Mouse (Mus musculus): ENCODE data around the gene Tcap. TPM values are rescaled to one million over a fixed set of nuclear protein-coding genes. Genes with fewer than 3 reads are reported as not detected.

The Tcap gene
- polyA plus RNA-seq, 1 experiment from 2014 or later, result 0.40 TPM

DNA sequence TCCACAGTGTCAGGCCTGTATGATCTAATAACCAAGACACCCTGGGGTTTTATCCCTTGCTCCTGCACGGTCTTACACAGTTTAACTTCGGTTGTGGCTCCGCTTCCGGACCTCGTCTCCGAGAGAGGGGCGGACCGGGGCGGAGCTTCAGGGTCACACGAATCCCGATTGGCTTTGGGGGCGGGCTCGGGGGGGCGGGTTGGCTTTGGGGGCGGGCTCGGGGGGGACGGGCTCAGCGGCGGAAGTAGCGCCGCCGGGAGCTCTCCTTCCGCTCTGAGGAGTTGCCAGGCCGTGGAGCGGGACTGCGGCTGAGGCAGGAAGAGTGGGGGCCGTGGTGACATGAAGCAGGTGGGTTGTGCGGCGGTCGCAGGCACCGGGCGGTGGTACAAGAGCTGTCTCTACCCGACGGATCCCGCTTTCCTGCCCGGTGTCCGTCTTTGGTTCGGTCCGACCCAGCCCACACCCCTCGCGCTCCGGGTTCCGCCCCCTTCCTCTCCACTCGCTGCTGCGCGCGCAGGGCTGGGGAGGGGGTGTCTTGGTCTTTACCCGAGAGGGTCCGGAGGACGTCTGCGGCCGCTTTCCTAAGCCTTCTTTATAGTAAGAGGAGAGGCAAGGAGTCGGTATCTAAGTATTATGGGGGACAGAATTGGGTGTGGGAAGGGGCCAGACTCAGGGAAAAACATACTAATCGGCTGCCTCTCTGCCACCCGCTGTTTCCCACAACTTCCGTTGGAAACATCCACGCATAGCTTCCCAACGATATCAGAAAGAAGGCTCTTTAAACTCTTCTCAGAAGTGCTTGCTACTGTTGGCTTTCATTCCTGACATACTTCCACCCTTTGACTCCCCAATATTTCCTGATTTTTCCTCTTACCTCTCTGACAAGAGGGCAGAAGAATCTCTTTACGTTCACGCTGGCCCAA lies 25.2 kb upstream of the Tcap start, which contains the start of gene Stard3:
Stard3 (plus strand) TSS at position 208 of the 923 bp plus-strand sequence.
- H3K36me3 ChIP-seq, result peaks cover 5% of the 10 kb centered on the region; the same call in 1 of the 2 replicates
- DNase-seq (ENCODE audit: low spot score), result peak; percentile 94
- H3K4me3 ChIP-seq, result peak within 1 kb of the TSS; percentile 79
- H3K27ac ChIP-seq, result peak within 1 kb of the TSS; percentile 90
- peaks cover 55% of the 10 kb centered on the region for H3K4me1 ChIP-seq
- peaks cover 29% of the 10 kb centered on the region for H3K27me3 ChIP-seq (ENCODE audit: low read depth, poor library complexity, severe bottlenecking)
- no peaks in the 10 kb centered on the region for H3K9me3 ChIP-seq (replicated peaks)
- WGBS, result under 1% methylated on average over 60 of the region's 60 CpGs

DNA sequence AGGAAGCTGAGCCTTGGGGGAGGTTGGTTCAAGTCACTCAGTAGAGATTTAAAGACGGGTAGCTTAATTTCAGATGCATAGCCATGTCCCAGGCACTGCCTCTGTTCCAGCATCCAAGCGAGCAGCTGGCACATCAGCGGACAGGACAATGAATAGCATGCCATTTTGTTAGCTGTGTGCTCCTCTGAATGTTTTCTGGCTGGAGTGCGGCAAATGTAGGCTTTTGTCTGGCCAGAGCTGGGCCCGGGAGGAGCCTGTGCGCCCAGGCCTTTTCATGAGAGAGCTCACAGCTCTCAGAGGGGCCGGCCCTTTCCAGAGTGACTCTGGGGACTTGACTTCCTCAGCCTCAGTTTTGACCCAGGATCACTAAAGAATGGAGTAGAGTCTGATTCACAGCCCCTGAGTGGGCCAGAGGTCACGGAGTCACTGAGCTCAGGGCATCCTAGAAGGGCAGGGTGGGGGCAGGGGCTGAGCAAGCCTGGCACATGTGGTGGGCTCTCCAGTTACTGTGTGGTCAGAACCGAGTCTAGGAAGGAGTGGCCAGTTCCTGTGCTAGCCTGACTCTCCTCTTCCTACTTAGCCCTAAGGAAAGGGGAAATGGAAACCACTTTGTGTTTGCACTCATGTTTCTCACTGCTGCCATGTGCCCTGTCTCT lies 22.6 kb upstream of the Tcap start:
- peaks cover 40% of the 10 kb centered on the region for H3K4me1 ChIP-seq
- H3K27me3 ChIP-seq (ENCODE audit: low read depth, poor library complexity, severe bottlenecking), result peaks cover 8% of the 10 kb centered on the region; the same call in 1 of the 2 replicates
- no peak overlapping the region for H3K4me3 ChIP-seq
- 72% methylated on average over 9 of the region's 9 CpGs for WGBS
- peak overlapping the region; percentile 10; the same call in 1 of the 2 replicates for H3K27ac ChIP-seq
- peaks cover 8% of the 10 kb centered on the region; the same call in 1 of the 2 replicates for H3K36me3 ChIP-seq
- DNase-seq (ENCODE audit: low spot score), result no peak
- no peaks in the 10 kb centered on the region for H3K9me3 ChIP-seq (replicated peaks)

DNA sequence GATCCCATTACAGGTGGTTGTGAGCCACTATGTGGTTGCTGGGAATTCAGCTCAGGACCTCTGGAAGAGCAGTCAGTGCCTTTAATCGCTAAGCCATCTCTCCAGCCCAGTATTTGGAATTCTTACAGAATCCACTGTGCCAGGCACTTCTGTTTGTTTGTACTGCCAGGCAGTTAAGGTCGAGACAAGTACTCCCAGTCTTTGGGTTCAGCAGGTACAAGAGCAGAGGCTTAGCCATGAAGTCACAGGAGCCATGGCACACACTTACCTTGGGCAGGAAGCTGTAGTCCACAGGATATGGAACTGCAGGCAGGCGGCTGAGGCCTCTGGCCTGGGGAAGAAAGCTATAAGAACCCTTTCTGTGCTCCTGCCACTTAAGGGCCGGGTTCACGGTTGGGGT lies 19.8 kb upstream of the Tcap start:
- Histone ChIP-seq H3K27me3 (ENCODE audit: low read depth, poor library complexity, severe bottlenecking) (no peaks in the 10 kb centered on the region), H3K27ac (no peak overlapping the region), H3K4me1 (peaks cover 25% of the 10 kb centered on the region), H3K36me3 (peaks cover 14% of the 10 kb centered on the region), H3K9me3 (replicated peaks) (no peaks in the 10 kb centered on the region), H3K4me3 (no peak overlapping the region)
- DNase-seq (ENCODE audit: low spot score), result no peak
- WGBS, result 87% methylated on average over 5 of the region's 5 CpGs

DNA sequence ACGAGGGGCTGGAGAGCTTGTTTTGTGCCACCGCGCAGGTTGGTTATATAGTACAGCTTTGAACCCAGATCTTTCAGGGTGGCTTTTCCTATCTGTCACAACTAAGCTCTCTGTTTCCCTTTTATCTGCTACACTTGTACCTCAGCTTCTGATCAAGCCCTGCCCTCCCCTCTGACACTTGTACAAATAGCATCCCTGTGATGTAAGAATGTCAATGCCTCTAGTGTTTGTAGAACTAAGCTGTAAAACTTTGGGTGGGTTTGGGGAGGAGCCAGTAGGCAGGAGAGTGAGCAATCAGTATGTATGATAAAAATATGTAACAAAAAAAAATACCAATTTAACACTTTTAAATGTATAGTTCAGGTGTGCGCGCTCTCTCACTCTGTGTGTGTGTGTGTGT lies 19.2 kb upstream of the Tcap start:
- 96% methylated on average over 5 of the region's 5 CpGs for WGBS
- H3K27me3 ChIP-seq (ENCODE audit: low read depth, poor library complexity, severe bottlenecking), result no peaks in the 10 kb centered on the region
- no peaks in the 10 kb centered on the region for H3K9me3 ChIP-seq (replicated peaks)
- H3K4me1 ChIP-seq, result peaks cover 19% of the 10 kb centered on the region
- peaks cover 14% of the 10 kb centered on the region for H3K36me3 ChIP-seq
- H3K27ac ChIP-seq, result no peak overlapping the region
- DNase-seq (ENCODE audit: low spot score), result no peak
- H3K4me3 ChIP-seq, result no peak overlapping the region

DNA sequence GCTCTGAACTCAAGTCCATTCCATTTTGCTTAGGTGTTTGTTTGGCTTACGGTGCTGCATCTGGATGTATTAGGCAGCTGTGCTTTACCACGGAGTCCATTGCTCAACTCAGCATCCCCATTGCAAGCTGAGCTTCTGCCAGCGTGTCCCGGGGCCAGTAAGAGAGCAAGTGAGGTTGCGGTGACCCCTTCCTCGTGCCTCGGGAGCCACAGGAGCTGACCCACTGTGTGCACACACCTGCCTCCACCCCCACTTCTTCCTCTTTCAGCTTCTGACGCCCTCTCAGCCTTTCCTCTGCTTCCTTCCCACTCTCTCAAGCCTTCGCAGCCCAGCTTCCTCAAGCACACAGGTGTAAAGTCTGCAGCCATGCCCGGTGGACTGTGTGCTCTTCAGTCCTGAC lies 17.3 kb upstream of the Tcap start:
- Histone ChIP-seq H3K27me3 (ENCODE audit: low read depth, poor library complexity, severe bottlenecking) (no peaks in the 10 kb centered on the region), H3K4me3 (no peak overlapping the region), H3K27ac (no peak overlapping the region), H3K9me3 (replicated peaks) (no peaks in the 10 kb centered on the region), H3K36me3 (peaks cover 14% of the 10 kb centered on the region), H3K4me1 (peaks cover 11% of the 10 kb centered on the region)
- DNase-seq (ENCODE audit: low spot score), result no peak
- WGBS, result 69% methylated on average over 10 of the region's 10 CpGs

DNA sequence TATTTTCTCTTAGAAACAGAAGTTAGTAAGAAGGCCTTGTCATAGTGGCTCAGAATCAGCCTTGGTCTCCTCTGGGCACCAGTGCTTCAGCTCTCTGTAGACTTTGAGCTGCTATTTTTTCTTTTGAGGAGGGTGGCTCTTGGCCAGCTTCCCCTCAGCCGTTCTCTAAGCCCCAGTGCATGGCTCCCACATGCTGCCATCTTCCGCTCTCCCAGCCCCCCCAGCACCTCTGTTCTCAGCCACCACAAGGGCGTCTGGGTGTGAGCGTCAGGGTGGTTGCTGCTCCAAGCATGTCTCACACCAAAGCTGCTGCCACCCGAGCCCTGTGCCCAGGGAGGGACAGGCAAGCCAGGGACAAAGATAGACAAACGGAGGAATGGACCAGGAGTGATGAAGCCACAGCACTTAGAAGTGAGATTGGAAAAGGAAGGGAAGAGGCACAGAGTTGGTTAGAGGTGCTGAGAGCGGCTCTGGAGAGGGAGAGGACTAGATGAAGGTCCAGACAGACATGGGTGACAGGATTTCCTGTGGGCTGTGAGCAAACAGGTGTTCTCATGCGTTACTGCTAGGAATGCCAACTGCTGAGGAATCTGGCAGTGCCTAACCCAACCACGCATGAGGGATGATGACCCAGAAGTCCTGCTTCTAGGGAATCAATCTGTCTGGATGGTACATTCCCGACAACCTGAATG lies 16.3 kb upstream of the Tcap start:
- H3K4me1 ChIP-seq, result peaks cover 14% of the 10 kb centered on the region
- H3K9me3 ChIP-seq (replicated peaks), result no peaks in the 10 kb centered on the region

DNA sequence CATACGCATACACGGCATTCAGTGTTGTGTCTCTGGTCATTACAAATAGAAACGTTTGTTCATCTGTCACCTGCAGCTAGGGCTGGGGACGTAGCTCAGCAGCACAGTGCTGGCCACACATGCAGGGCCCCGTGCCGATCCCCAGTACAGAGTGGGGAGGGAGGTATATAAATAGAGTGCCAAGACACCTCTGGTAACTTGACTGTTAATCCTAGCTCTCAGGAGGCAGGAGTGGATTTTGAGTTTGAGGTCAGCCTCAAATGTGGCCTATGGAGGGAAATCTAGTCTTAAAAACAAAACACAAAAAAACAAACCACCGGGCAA lies 15.8 kb upstream of the Tcap start:
- Histone ChIP-seq H3K27ac (no peak overlapping the region), H3K4me3 (no peak overlapping the region), H3K27me3 (ENCODE audit: low read depth, poor library complexity, severe bottlenecking) (no peaks in the 10 kb centered on the region), H3K36me3 (peaks cover 10% of the 10 kb centered on the region), H3K4me1 (peaks cover 14% of the 10 kb centered on the region), H3K9me3 (replicated peaks) (no peaks in the 10 kb centered on the region)
- WGBS, result 90% methylated on average over 7 of the region's 7 CpGs
- no peak for DNase-seq (ENCODE audit: low spot score)

More for the DNA sequence above, 16.3 kb upstream of the Tcap start:
- Histone ChIP-seq H3K36me3 (peaks cover 10% of the 10 kb centered on the region), H3K4me3 (no peak overlapping the region), H3K27me3 (ENCODE audit: low read depth, poor library complexity, severe bottlenecking) (no peaks in the 10 kb centered on the region), H3K27ac (no peak overlapping the region)
- WGBS, result 81% methylated on average over 10 of the region's 10 CpGs
- DNase-seq (ENCODE audit: low spot score), result no peak

DNA sequence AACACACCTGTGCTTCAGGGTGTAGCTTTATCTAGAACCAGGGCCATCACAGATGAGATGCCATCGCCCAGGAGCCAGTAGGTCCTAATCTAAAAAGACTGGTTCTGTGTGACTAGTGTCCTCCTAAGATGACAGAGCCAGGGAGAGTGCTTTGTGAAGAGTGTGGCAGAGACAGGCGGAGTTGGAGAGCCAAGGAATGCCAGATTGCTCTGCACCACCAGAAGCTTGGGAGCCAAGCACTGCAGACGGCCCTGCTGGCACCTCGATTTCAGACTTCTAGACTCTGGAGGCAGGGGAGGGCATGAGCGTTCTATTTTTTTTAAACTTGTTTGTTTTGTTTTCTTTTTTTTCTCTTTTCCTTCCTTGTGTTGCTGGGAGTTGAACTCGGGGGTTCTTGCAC lies 14.3 kb upstream of the Tcap start:
- Histone ChIP-seq H3K27me3 (ENCODE audit: low read depth, poor library complexity, severe bottlenecking) (no peaks in the 10 kb centered on the region), H3K4me1 (peaks cover 14% of the 10 kb centered on the region), H3K27ac (no peak overlapping the region), H3K4me3 (no peak overlapping the region), H3K36me3 (peaks cover 18% of the 10 kb centered on the region), H3K9me3 (replicated peaks) (no peaks in the 10 kb centered on the region)
- DNase-seq (ENCODE audit: low spot score), result no peak
- 92% methylated on average over 6 of the region's 6 CpGs for WGBS

DNA sequence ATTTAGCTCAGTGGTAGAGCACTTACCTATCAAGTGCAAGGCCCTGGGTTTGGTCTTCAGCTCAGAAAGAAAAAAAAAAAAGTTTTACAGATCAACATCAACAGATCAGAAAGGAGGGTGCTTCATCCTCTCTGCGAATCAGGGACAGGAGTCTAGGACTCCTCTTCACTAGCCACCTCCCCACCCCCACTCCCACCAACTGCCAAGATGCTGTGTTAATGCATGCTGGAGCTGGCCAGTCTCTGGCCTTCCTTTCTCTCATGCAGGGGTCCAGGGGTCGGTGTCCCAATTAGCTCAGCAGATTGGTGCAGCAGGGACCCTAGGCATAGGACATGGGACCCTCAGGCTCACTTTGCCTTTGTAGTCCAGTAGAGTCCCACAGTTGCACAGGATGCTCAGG lies 13.0 kb upstream of the Tcap start:
- Histone ChIP-seq H3K4me3 (no peak overlapping the region), H3K27ac (no peak overlapping the region), H3K36me3 (peaks cover 30% of the 10 kb centered on the region), H3K27me3 (ENCODE audit: low read depth, poor library complexity, severe bottlenecking) (no peaks in the 10 kb centered on the region), H3K4me1 (peaks cover 14% of the 10 kb centered on the region), H3K9me3 (replicated peaks) (no peaks in the 10 kb centered on the region)
- 75% methylated on average over 2 of the region's 2 CpGs for WGBS
- DNase-seq (ENCODE audit: low spot score), result no peak

DNA sequence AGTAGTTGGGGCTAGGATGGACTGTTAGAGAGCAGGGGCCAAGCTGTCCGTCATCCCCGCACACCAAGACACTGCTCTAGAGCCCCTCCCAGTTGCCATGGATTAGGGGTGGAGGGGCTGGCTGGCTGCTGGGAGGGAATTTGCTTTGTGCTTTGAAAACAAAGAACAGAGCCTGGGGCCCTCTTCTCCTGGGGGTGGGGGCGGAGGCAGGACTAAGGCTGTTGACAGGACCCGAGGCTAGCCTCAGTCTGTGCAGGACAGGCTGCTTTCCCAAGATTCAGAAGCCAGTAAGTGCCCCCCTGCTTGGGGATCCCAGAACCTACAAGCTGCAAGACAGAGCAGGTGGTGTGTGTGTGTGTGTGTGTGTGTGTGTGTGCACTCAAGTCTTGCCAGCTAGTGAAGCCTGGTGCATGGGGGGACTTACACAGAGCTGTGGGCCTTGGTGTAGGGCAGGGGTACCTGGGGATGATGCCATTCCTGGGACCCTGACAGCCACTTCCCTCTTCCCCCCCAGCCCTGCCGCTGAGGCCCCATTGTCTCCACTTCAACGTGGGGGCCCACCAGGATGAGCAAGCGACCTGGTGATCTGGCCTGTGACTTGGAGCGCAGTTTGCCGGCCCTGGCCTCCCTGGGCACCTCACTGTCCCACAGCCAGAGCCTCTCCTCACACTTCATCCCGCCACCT lies 11.9 kb upstream of the Tcap start:
- no peak for DNase-seq (ENCODE audit: low spot score)
- Histone ChIP-seq H3K4me3 (no peak overlapping the region), H3K36me3 (peaks cover 36% of the 10 kb centered on the region), H3K4me1 (peaks cover 14% of the 10 kb centered on the region), H3K9me3 (replicated peaks) (no peaks in the 10 kb centered on the region), H3K27ac (no peak overlapping the region), H3K27me3 (ENCODE audit: low read depth, poor library complexity, severe bottlenecking) (no peaks in the 10 kb centered on the region)
- WGBS, result 51% methylated on average over 10 of the region's 10 CpGs

DNA sequence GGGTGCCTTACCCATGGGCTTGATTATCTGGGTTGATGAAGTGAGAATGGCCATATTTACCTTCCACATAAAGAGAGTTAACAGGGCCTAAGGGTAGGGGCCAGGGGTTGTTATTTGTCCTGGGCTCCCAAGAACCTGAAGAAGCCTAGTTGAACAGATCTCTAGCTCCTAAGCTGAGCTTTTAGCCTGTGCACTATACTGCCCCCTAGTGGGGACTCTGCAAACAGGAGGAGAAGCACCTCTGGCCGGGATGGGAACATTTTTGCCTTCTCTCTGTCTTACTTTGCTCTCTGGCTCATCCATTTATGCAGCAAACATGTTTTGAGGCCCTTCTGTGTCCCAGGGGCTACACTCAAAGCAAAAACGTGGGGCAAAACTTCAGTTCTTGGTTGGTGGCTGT lies 11.2 kb upstream of the Tcap start:
- Histone ChIP-seq H3K9me3 (replicated peaks) (no peaks in the 10 kb centered on the region), H3K27me3 (ENCODE audit: low read depth, poor library complexity, severe bottlenecking) (no peaks in the 10 kb centered on the region), H3K4me1 (peaks cover 14% of the 10 kb centered on the region), H3K4me3 (no peak overlapping the region), H3K36me3 (peaks cover 43% of the 10 kb centered on the region), H3K27ac (no peak overlapping the region)
- DNase-seq (ENCODE audit: low spot score), result peak; percentile 76
- 8% methylated on average over 2 of the region's 2 CpGs for WGBS

DNA sequence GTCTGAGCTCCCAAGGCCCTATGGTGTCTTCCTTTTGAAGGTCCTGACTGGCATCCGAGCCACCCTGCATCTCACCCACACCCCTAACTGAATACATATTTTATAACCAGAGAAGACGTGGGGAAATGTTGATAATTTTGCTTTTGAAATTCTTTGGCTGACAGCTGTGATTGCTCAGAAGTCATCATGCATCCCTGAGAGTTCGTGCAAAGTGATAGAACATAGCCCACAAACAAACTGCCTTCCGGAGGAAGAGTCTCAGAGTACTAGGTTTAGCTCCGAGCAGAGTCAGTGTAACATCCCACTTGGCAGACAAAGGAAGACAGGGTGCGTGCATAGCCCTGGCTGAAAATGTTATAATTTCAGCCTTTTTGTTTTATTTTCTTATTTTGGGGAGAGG lies 10.4 kb upstream of the Tcap start:
- Histone ChIP-seq H3K9me3 (replicated peaks) (no peaks in the 10 kb centered on the region), H3K4me3 (no peak overlapping the region), H3K4me1 (peaks cover 14% of the 10 kb centered on the region), H3K27me3 (ENCODE audit: low read depth, poor library complexity, severe bottlenecking) (no peaks in the 10 kb centered on the region), H3K36me3 (peaks cover 51% of the 10 kb centered on the region), H3K27ac (no peak overlapping the region)
- 91% methylated on average over 6 of the region's 6 CpGs for WGBS
- no peak for DNase-seq (ENCODE audit: low spot score)

Data from limb, embryonic 10.5 days (tissue).